Mouse (Mus musculus) forebrain, embryonic 16.5 days (tissue): Measurements from ENCODE around the gene Stard13. TPM values are rescaled to one million over a fixed set of nuclear protein-coding genes. Genes with fewer than 3 reads are reported as not detected.

ENCODE experiments used
- ATAC-seq: fragments of 200-750 bp; cut with Nextera tagmentation; 2 replicates; pipeline ENCODE4 v1.8.0; 2017; ENCODE audit warnings: mild to moderate bottlenecking, moderate library complexity
- H3K27ac ChIP-seq: fragments of 300-500 bp; sonication (generic); 2 replicates; pipeline ENCODE4 v1.5.1; 2014; ENCODE audit warnings: low read length, control low read depth
- H3K27me3 ChIP-seq: fragments of 300-500 bp; sonication (generic); replicated peaks from 2 replicates; pipeline ENCODE4 v1.6.1; 2014; ENCODE audit warnings: low read length; ENCODE audit not compliant: control insufficient read depth, insufficient read depth
- H3K36me3 ChIP-seq: fragments of 300-500 bp; sonication (generic); 2 replicates; pipeline ENCODE4 v1.6.1; 2014; ENCODE audit not compliant: control insufficient read depth, insufficient read depth
- H3K4me1 ChIP-seq: fragments of 300-500 bp; sonication (generic); replicated peaks from 2 replicates; pipeline ENCODE4 v1.6.1; 2014; ENCODE audit warnings: low read length; ENCODE audit not compliant: control insufficient read depth, insufficient read depth
- H3K4me2 ChIP-seq: fragments of 300-500 bp; sonication (generic); 2 replicates; pipeline ENCODE4 v1.6.1; 2014; ENCODE audit warnings: mild to moderate bottlenecking, low read length, control low read depth
- H3K4me3 ChIP-seq: fragments of 300-500 bp; sonication (generic); replicated peaks from 2 replicates; pipeline ENCODE4 v1.5.1; 2014; ENCODE audit warnings: mild to moderate bottlenecking, low read length, control low read depth
- H3K9ac ChIP-seq: fragments of 300-500 bp; sonication (generic); replicated peaks from 2 replicates; pipeline ENCODE4 v1.6.1; 2014; ENCODE audit warnings: low read depth, low read length, control low read depth
- H3K9me3 ChIP-seq: fragments of 300-500 bp; sonication (generic); 2 replicates; pipeline ENCODE4 v1.6.1; 2016; ENCODE audit warnings: low read length; ENCODE audit not compliant: control insufficient read depth
- WGBS: fragments of 180-500 bp; shearing (Covaris S2); extraction: QIAGEN DNeasy Blood & Tissue Kit; methylation state at CpG from one replicate; pipeline ENCODE4 v1.1.7; 2014; 5-methylcytosine and 5-hydroxymethylcytosine counted together
- polyA plus RNA-seq: library from polyadenylated mRNA; unstranded; fragments of >200 nt; fragmentation: Nextera tagmentation; extraction: Ambion mirVana; gene quantifications from 2 replicates; pipeline ENCODE4 v1.2.1, GENCODE M21; 2015

The Stard13 gene
- polyA plus RNA-seq, 1 experiment from 2014 or later: 3.5 TPM

- H3K9me3 ChIP-seq: no peaks in the 10 kb centered on the region
- WGBS: 96% methylated on average over 3 of the region's 3 CpGs
- no peak overlapping the region for H3K4me3 ChIP-seq
- no peaks in the 10 kb centered on the region for H3K36me3 ChIP-seq
- no peak for ATAC-seq
- no peaks in the 10 kb centered on the region for H3K27me3 ChIP-seq
- H3K4me2 ChIP-seq: no peak overlapping the region
- no peak overlapping the region for H3K27ac ChIP-seq
- no peak overlapping the region for H3K9ac ChIP-seq
- no peaks in the 10 kb centered on the region for H3K4me1 ChIP-seq
These were observed 71.0 kb downstream of the Stard13 start for GRCm38 (mm10) chr5:151162642-151163041.

- Histone ChIP-seq H3K4me2 (no peak overlapping the region), H3K36me3 (no peaks in the 10 kb centered on the region), H3K4me1 (no peaks in the 10 kb centered on the region), H3K9ac (no peak overlapping the region), H3K4me3 (no peak overlapping the region), H3K27me3 (no peaks in the 10 kb centered on the region), H3K9me3 (no peaks in the 10 kb centered on the region), H3K27ac (no peak overlapping the region)
- 71% methylated on average over 1 of the region's 1 CpGs for WGBS
- no peak for ATAC-seq
These were observed 78.4 kb downstream of the Stard13 start for GRCm38 (mm10) chr5:151155247-151155646.

GRCm38 (mm10) chr5:151154780-151155179 is 78.9 kb downstream of the Stard13 start:
- ATAC-seq: no peak
- Histone ChIP-seq H3K4me2 (no peak overlapping the region), H3K9me3 (no peaks in the 10 kb centered on the region), H3K4me3 (no peak overlapping the region), H3K4me1 (no peaks in the 10 kb centered on the region), H3K27me3 (no peaks in the 10 kb centered on the region), H3K27ac (no peak overlapping the region), H3K9ac (no peak overlapping the region), H3K36me3 (no peaks in the 10 kb centered on the region)
- 32% methylated on average over 3 of the region's 3 CpGs for WGBS

- no peaks in the 10 kb centered on the region for H3K4me1 ChIP-seq
- WGBS: 65% methylated on average over 4 of the region's 4 CpGs
- no peak overlapping the region for H3K27ac ChIP-seq
- H3K4me3 ChIP-seq: no peak overlapping the region
- no peak overlapping the region for H3K9ac ChIP-seq
- no peaks in the 10 kb centered on the region for H3K27me3 ChIP-seq
- H3K36me3 ChIP-seq: no peaks in the 10 kb centered on the region
- no peaks in the 10 kb centered on the region for H3K9me3 ChIP-seq
- no peak for ATAC-seq
- no peak overlapping the region for H3K4me2 ChIP-seq
These were observed 79.6 kb downstream of the Stard13 start for GRCm38 (mm10) chr5:151154030-151154429.

GRCm38 (mm10) chr5:151151549-151151948 is 82.1 kb downstream of the Stard13 start:
- Histone ChIP-seq H3K4me1 (no peaks in the 10 kb centered on the region), H3K4me3 (no peak overlapping the region), H3K27me3 (no peaks in the 10 kb centered on the region), H3K36me3 (no peaks in the 10 kb centered on the region), H3K9me3 (no peaks in the 10 kb centered on the region), H3K4me2 (no peak overlapping the region), H3K9ac (no peak overlapping the region), H3K27ac (no peak overlapping the region)
- no peak for ATAC-seq
- 66% methylated on average over 9 of the region's 9 CpGs for WGBS

GRCm38 (mm10) chr5:151149509-151149908 is 84.1 kb downstream of the Stard13 start:
- H3K27ac ChIP-seq: no peak overlapping the region
- 50% methylated on average over 8 of the region's 8 CpGs for WGBS
- no peak overlapping the region for H3K9ac ChIP-seq
- H3K9me3 ChIP-seq: no peaks in the 10 kb centered on the region
- ATAC-seq: no peak
- no peaks in the 10 kb centered on the region for H3K36me3 ChIP-seq
- H3K27me3 ChIP-seq: no peaks in the 10 kb centered on the region
- H3K4me3 ChIP-seq: no peak overlapping the region
- H3K4me1 ChIP-seq: no peaks in the 10 kb centered on the region
- no peak overlapping the region for H3K4me2 ChIP-seq

- no peaks in the 10 kb centered on the region for H3K36me3 ChIP-seq
- no peak overlapping the region for H3K27ac ChIP-seq
- no peak overlapping the region for H3K4me3 ChIP-seq
- H3K27me3 ChIP-seq: no peaks in the 10 kb centered on the region
- H3K4me2 ChIP-seq: no peak overlapping the region
- peaks cover 2% of the 10 kb centered on the region for H3K4me1 ChIP-seq
- H3K9me3 ChIP-seq: no peaks in the 10 kb centered on the region
- ATAC-seq: no peak
- H3K9ac ChIP-seq: no peak overlapping the region
- WGBS: 86% methylated on average over 4 of the region's 4 CpGs
These were observed 85.6 kb downstream of the Stard13 start for GRCm38 (mm10) chr5:151148079-151148478.

- WGBS: 90% methylated on average over 5 of the region's 5 CpGs
- Histone ChIP-seq H3K27ac (no peak overlapping the region), H3K4me3 (no peak overlapping the region), H3K4me1 (peaks cover 16% of the 10 kb centered on the region), H3K36me3 (no peaks in the 10 kb centered on the region), H3K9me3 (no peaks in the 10 kb centered on the region), H3K9ac (no peak overlapping the region), H3K4me2 (no peak overlapping the region), H3K27me3 (no peaks in the 10 kb centered on the region)
- ATAC-seq: no peak
These were observed 87.8 kb downstream of the Stard13 start for GRCm38 (mm10) chr5:151145807-151146206.

GRCm38 (mm10) chr5:151143955-151144354 is 89.7 kb downstream of the Stard13 start:
- H3K27me3 ChIP-seq: no peaks in the 10 kb centered on the region
- WGBS: 92% methylated on average over 5 of the region's 5 CpGs
- H3K9ac ChIP-seq: no peak overlapping the region
- H3K27ac ChIP-seq: no peak overlapping the region
- H3K4me1 ChIP-seq: peaks cover 16% of the 10 kb centered on the region
- no peaks in the 10 kb centered on the region for H3K36me3 ChIP-seq
- H3K4me3 ChIP-seq: no peak overlapping the region
- H3K4me2 ChIP-seq: no peak overlapping the region
- no peaks in the 10 kb centered on the region for H3K9me3 ChIP-seq
- no peak for ATAC-seq
